Mouse (Mus musculus) Patski (cell line): ENCODE measurements at regions not wholly inside any gene's neighbourhood (a gene's known extent, or its start where the extent isn't known, plus 50 kb on each side); places are given as distances from the start of the nearest gene placed in this dataset.

Experiments used
- ATAC-seq: fragments of 100-300 bp; one replicate; pipeline ENCODE4 v1.8.0; 2021
- CTCF ChIA-PET: fragments of 350-600 bp; sonication (Branson Sonifier 250); formaldehyde crosslinking; loops from one replicate; lab custom pipeline; 2022; ENCODE audit warnings: inconsistent platforms; lab: Charles Lee
- POLR2A ChIA-PET: fragments of 350-600 bp; sonication (Branson Sonifier 250); formaldehyde crosslinking; loops from one replicate; lab custom pipeline; 2022; ENCODE audit warnings: antibody characterized with exemption, inconsistent platforms; lab: Charles Lee
- DNase-seq: peaks from one replicate; pipeline ENCODE4 v3.0.0-alpha.2; 2011; ENCODE audit warnings: low read depth, low spot score
- H3K27me3 ChIP-seq: fragments of 371-371 bp; one replicate; pipeline ENCODE4 v1.5.1; 2021
- CTCF ChIP-seq: fragments of 100-300 bp; IDR thresholded peaks from one replicate; pipeline ENCODE4 v1.5.1; 2021
- in situ Hi-C: fragments of 300-500 bp; cut with MboI; formaldehyde crosslinking; loops from 3 replicates; pipeline ENCODE4 v1.11.1; 2018; ENCODE audit warnings: low pct_unique_long_range_greater_than_20kb, mixed read lengths

GRCm38 (mm10) chr16:22750725-22751287, 60.6 kb downstream of the Crygs start:
- H3K27me3 ChIP-seq = no peaks in the 10 kb centered on the region
- no peak for ATAC-seq
- ChIA-PET CTCF (interaction anchor here (0.8 kb wide), 1 partner anchor 137 kb away, joined by 3 read pairs; no protein-coding TSS in a partner anchor), POLR2A (no interaction called here)
- TF ChIP-seq CTCF = no peak
- in situ Hi-C loops = no loop called here
- DNase-seq = no peak

GRCm38 (mm10) chr16:22744121-22744855, 67.1 kb downstream of the Crygs start:
- ATAC-seq = no peak
- H3K27me3 ChIP-seq = no peaks in the 10 kb centered on the region
- no peak for TF ChIP-seq CTCF
- ChIA-PET CTCF (interaction anchor here (0.9 to 1.2 kb wide), 2 partner anchors 9 to 54 kb away, joined by 3 read pairs; no protein-coding TSS in a partner anchor), POLR2A (no interaction called here)
- no peak for DNase-seq
- in situ Hi-C loops = no loop called here

- ATAC-seq (no peak), DNase-seq (no peak)
- TF ChIP-seq CTCF = no peak
- POLR2A ChIA-PET = no interaction called here
- no peaks in the 10 kb centered on the region for H3K27me3 ChIP-seq
- in situ Hi-C loops = no loop called here
- CTCF ChIA-PET = interaction anchor here (0.8 to 1.2 kb wide), 3 partner anchors 9 to 79 kb away, joined by 3 read pairs; no protein-coding TSS in a partner anchor
Observed at GRCm38 (mm10) chr16:22743461-22743860, 67.9 kb downstream of the Crygs start.

- CTCF ChIA-PET = interaction anchor here (0.6 kb wide), 1 partner anchor 583 kb away, joined by 4 read pairs; no protein-coding TSS in a partner anchor
- in situ Hi-C loops = no loop called here
- no peaks in the 10 kb centered on the region for H3K27me3 ChIP-seq
- no peak for DNase-seq
- no peak for ATAC-seq
- TF ChIP-seq CTCF = no peak
- POLR2A ChIA-PET = no interaction called here
Observed at GRCm38 (mm10) chr16:22741496-22741895, 69.9 kb downstream of the Crygs start.

- no peak for ATAC-seq
- in situ Hi-C loops = no loop called here
Observed at GRCm38 (mm10) chr16:22734529-22735022, 76.8 kb downstream of the Crygs start.

GRCm38 (mm10) chr16:22733772-22734528, 76.9 kb upstream of the Dgkg start:
- DNase-seq = peak; percentile 50
- CTCF ChIA-PET = interaction anchor here (0.7 to 1.6 kb wide), 6 partner anchors 10 to 72 kb away, joined by 3 to 5 read pairs (median 4); no protein-coding TSS in a partner anchor

More at GRCm38 (mm10) chr16:22734529-22735022, 76.8 kb downstream of the Crygs start:
- ChIA-PET POLR2A (no interaction called here), CTCF (interaction anchor here (0.9 to 1.8 kb wide), 6 partner anchors 9 to 72 kb away, joined by 3 to 7 read pairs (median 4); no protein-coding TSS in a partner anchor)
- H3K27me3 ChIP-seq = no peaks in the 10 kb centered on the region
- TF ChIP-seq CTCF = no peak
- no peak for DNase-seq

GRCm38 (mm10) chr16:22729096-22729495, 72.1 kb upstream of the Dgkg start:
- ATAC-seq (no peak), DNase-seq (no peak)
- in situ Hi-C loops = no loop called here
- ChIA-PET CTCF (interaction anchor here (0.7 to 1.2 kb wide), 2 partner anchors 29 to 416 kb away, joined by 3 read pairs; no protein-coding TSS in a partner anchor), POLR2A (no interaction called here)
- no peaks in the 10 kb centered on the region for H3K27me3 ChIP-seq
- no peak for TF ChIP-seq CTCF

More at GRCm38 (mm10) chr16:22733772-22734528, 76.9 kb upstream of the Dgkg start:
- POLR2A ChIA-PET = no interaction called here
- TF ChIP-seq CTCF = no peak
- in situ Hi-C loops = no loop called here
- H3K27me3 ChIP-seq = no peaks in the 10 kb centered on the region
- ATAC-seq = peak; percentile 93

GRCm38 (mm10) chr16:22725261-22725660, 68.2 kb upstream of the Dgkg start:
- CTCF ChIA-PET = interaction anchor here (0.9 kb wide), 1 partner anchor 15 kb away, joined by 3 read pairs; no protein-coding TSS in a partner anchor
- no peaks in the 10 kb centered on the region for H3K27me3 ChIP-seq
- DNase-seq (no peak), ATAC-seq (no peak)
- in situ Hi-C loops = no loop called here
- POLR2A ChIA-PET = no interaction called here
- no peak for TF ChIP-seq CTCF

- in situ Hi-C loops = no loop called here
- no peak for DNase-seq
Observed at GRCm38 (mm10) chr16:22723333-22723732, 66.3 kb upstream of the Dgkg start.

GRCm38 (mm10) chr16:22719791-22720190, 62.8 kb upstream of the Dgkg start:
- POLR2A ChIA-PET = no interaction called here
- ATAC-seq (no peak), DNase-seq (no peak)
- H3K27me3 ChIP-seq = no peaks in the 10 kb centered on the region
- in situ Hi-C loops = no loop called here
- CTCF ChIA-PET = interaction anchor here (1.3 kb wide), 1 partner anchor 77 kb away, joined by 3 read pairs; no protein-coding TSS in a partner anchor
- no peak for TF ChIP-seq CTCF

More at GRCm38 (mm10) chr16:22723333-22723732, 66.3 kb upstream of the Dgkg start:
- ChIA-PET CTCF (no interaction called here), POLR2A (no interaction called here)
- H3K27me3 ChIP-seq = no peaks in the 10 kb centered on the region
- TF ChIP-seq CTCF = no peak
- ATAC-seq = no peak
